Mouse (Mus musculus): ENCODE results near the gene Cyren.

- TF ChIP-seq CTCF (IDR thresholded peaks at IDR 0.05), result no peak
- TF ChIP-seq POLR2A (IDR thresholded peaks at IDR 0.05; ENCODE audit: insufficient read depth, low read depth, low read length), result no peak
Measured at GRCm38 (mm10) chr6:34869225-34869915, 8.5 kb downstream of the Cyren start.
